ENCODE assay signal across 8 mouse cellular contexts in the genomic region with DNA sequence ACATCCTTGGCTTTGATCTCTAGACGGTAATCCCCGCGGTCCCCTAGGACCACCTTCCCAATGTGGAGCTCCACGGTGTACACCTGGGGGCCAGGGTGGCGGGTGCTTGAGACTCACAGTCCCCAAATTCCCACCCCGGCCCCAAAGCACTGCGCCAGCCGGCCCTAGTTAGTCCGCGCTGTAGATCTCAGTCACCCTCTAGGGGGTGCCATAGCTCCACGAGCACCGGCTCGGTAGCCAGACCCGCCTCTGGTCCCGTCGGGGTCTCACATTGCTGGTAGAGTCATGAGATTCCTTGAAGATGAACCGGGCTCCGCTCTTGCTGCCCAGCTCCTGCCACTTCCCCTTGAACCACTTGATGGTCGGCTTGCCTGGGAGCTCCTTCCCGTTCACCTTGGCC. TPM values are rescaled to one million over a fixed set of nuclear protein-coding genes. Genes with fewer than 3 reads are reported as not detected.
DNase-seq lines count a peak whose midpoint lies in the region; ATAC-seq and TF ChIP-seq lines count a peak whose summit lies in the region.

No protein-coding gene starts in this region.

- TF ChIP-seq CTCF in cerebellum, adult 2 months (IDR thresholded peaks at IDR 0.05; ENCODE audit: borderline replicate concordance, insufficient read depth, low read depth, low read length): peak; percentile 75
- peak; percentile 75 for TF ChIP-seq CTCF in forebrain, postnatal 0 days (IDR thresholded peaks at IDR 0.05; ENCODE audit: low read depth)

- H3ac ChIP-seq in myocyte (ENCODE audit: control insufficient read depth, insufficient read length): no peak overlapping the region

- DNase-seq in ovary, postnatal 10 days (ENCODE audit: low spot score): peak; percentile 35
- DNase-seq in ovary, adult 18-20 months (ENCODE audit: low spot score): no peak
- peak; percentile 62 to 74 for DNase-seq in cerebellum, adult 2 months
- peak; percentile 67 for DNase-seq in forebrain, postnatal 0 days
- DNase-seq in intestine, embryonic 14.5 days (ENCODE audit: low spot score): peak; percentile 73
- peak; percentile 81 for DNase-seq in thymus, postnatal 25 days

- no peaks in the 10 kb centered on the region for H3K27me3 ChIP-seq in cerebellum, adult 2 months (ENCODE audit: control insufficient read depth, insufficient read depth, low read length)
- H3K27me3 ChIP-seq in forebrain, postnatal 0 days (ENCODE audit: insufficient read depth, low read length): no peaks in the 10 kb centered on the region
- H3K27me3 ChIP-seq in intestine, embryonic 14.5 days (replicated peaks; ENCODE audit: control insufficient read depth, insufficient read depth, low read length): peaks cover 56% of the 10 kb centered on the region
- peaks cover 82% of the 10 kb centered on the region for H3K27me3 ChIP-seq in liver, embryonic 12.5 days (replicated peaks)
- peaks cover 8% of the 10 kb centered on the region for H3K27me3 ChIP-seq in myocyte (ENCODE audit: control insufficient read depth, insufficient read depth, insufficient read length)

- H3K36me3 ChIP-seq in forebrain, postnatal 0 days (ENCODE audit: insufficient read depth): no peaks in the 10 kb centered on the region
- H3K36me3 ChIP-seq in intestine, embryonic 14.5 days (ENCODE audit: control insufficient read depth, insufficient read depth, low read length): no peaks in the 10 kb centered on the region
- no peaks in the 10 kb centered on the region for H3K36me3 ChIP-seq in liver, embryonic 12.5 days
- no peaks in the 10 kb centered on the region for H3K36me3 ChIP-seq in myocyte (ENCODE audit: control insufficient read depth, insufficient read depth)

- TF ChIP-seq POLR2A in cerebellum, adult 2 months (IDR thresholded peaks at IDR 0.05; ENCODE audit: borderline replicate concordance, insufficient read depth, low read length): no peak
- no peak for TF ChIP-seq POLR2A in myocyte (IDR thresholded peaks at IDR 0.05; ENCODE audit: insufficient read length, low read depth)

- no peaks in the 10 kb centered on the region for H3K4me1 ChIP-seq in cerebellum, adult 2 months (ENCODE audit: control insufficient read depth, insufficient read depth, low read length)
- no peaks in the 10 kb centered on the region for H3K4me1 ChIP-seq in forebrain, postnatal 0 days (ENCODE audit: insufficient read depth)
- no peaks in the 10 kb centered on the region for H3K4me1 ChIP-seq in intestine, embryonic 14.5 days (replicated peaks; ENCODE audit: control insufficient read depth, insufficient read depth, low read length)
- 0 out of 2 replicates have a peak, but pooled peaks cover 3% of the 10 kb centered on the region for H3K4me1 ChIP-seq in liver, embryonic 12.5 days

- no peaks in the 10 kb centered on the region for H3K79me2 ChIP-seq in myocyte (ENCODE audit: control insufficient read depth, insufficient read depth)

- ATAC-seq in forebrain, postnatal 0 days: peak; percentile 74; the same call in 1 of the 2 replicates
- ATAC-seq in intestine, embryonic 14.5 days (replicated peaks; ENCODE audit: low FRiP score, low TSS enrichment, low read depth): peak; percentile 51
- ATAC-seq in liver, embryonic 12.5 days: no peak

- peak overlapping the region; percentile 16 for H3K4me3 ChIP-seq in cerebellum, adult 2 months (replicated peaks; ENCODE audit: insufficient read depth, low read depth, low read length)
- no peak overlapping the region for H3K4me3 ChIP-seq in forebrain, postnatal 0 days (ENCODE audit: low read depth, low read length)
- H3K4me3 ChIP-seq in intestine, embryonic 14.5 days (ENCODE audit: low read depth, low read length): no peak overlapping the region
- no peak overlapping the region for H3K4me3 ChIP-seq in liver, embryonic 12.5 days
- no peak overlapping the region for H3K4me3 ChIP-seq in myocyte

- H3K4me2 ChIP-seq in forebrain, postnatal 0 days (ENCODE audit: low read depth): peak overlapping the region; percentile 24; the same call in 1 of the 2 replicates
- peak overlapping the region; percentile 18; the same call in 1 of the 2 replicates for H3K4me2 ChIP-seq in intestine, embryonic 14.5 days (ENCODE audit: low read length)
- peak overlapping the region; percentile 9 for H3K4me2 ChIP-seq in liver, embryonic 12.5 days
- H3K4me2 ChIP-seq in myocyte (ENCODE audit: low read depth): peak overlapping the region; percentile 52

- no peak overlapping the region for H3K27ac ChIP-seq in cerebellum, adult 2 months (ENCODE audit: insufficient read depth, low read length)
- H3K27ac ChIP-seq in forebrain, postnatal 0 days (ENCODE audit: low read depth, low read length): no peak overlapping the region
- H3K27ac ChIP-seq in intestine, embryonic 14.5 days (ENCODE audit: low read depth): no peak overlapping the region
- H3K27ac ChIP-seq in liver, embryonic 12.5 days: no peak overlapping the region

- 3% methylated on average over 20 of the region's 20 CpGs for WGBS in cerebellum, adult 2 months
- WGBS in forebrain, postnatal 0 days: 4% methylated on average over 20 of the region's 20 CpGs
- 2% methylated on average over 20 of the region's 20 CpGs for WGBS in intestine, embryonic 14.5 days
- 4% methylated on average over 20 of the region's 20 CpGs for WGBS in liver, embryonic 12.5 days (ENCODE audit: insufficient replicate concordance)

- H3K9me3 ChIP-seq in forebrain, postnatal 0 days (ENCODE audit: low read length): no peaks in the 10 kb centered on the region
- H3K9me3 ChIP-seq in intestine, embryonic 14.5 days (ENCODE audit: control insufficient read depth, low read length): no peaks in the 10 kb centered on the region
- H3K9me3 ChIP-seq in liver, embryonic 12.5 days (replicated peaks): no peaks in the 10 kb centered on the region

- H3K9ac ChIP-seq in forebrain, postnatal 0 days: no peak overlapping the region
- H3K9ac ChIP-seq in intestine, embryonic 14.5 days (ENCODE audit: low read length): no peak overlapping the region
- H3K9ac ChIP-seq in liver, embryonic 12.5 days: no peak overlapping the region

TF ChIP-seq in myocyte, 11 proteins besides CTCF, POLR2A, EP300 and RAD21:
- no peak for TF ChIP-seq REST (IDR thresholded peaks at IDR 0.05; ENCODE audit: insufficient read depth, insufficient read length)
- no peak for TF ChIP-seq E2F4 (IDR thresholded peaks at IDR 0.05; ENCODE audit: insufficient read depth)
- no peak for TF ChIP-seq TCF12 (IDR thresholded peaks at IDR 0.05; ENCODE audit: insufficient read depth, poor library complexity, severe bottlenecking)
- TF ChIP-seq SRF (IDR thresholded peaks at IDR 0.05; ENCODE audit: control insufficient read depth, insufficient read length, low read depth): no peak
- no peak for TF ChIP-seq MYOD1 (IDR thresholded peaks at IDR 0.05; ENCODE audit: control insufficient read depth in 1 of 3, insufficient read length in 2 of 3, low read depth in 2 of 3)
- no peak for TF ChIP-seq MYOG (IDR thresholded peaks at IDR 0.05; ENCODE audit: control insufficient read depth in 1 of 3, insufficient read depth in 1 of 3, insufficient read length in 2 of 3, low read depth in 2 of 3)
- TF ChIP-seq CEBPB (IDR thresholded peaks at IDR 0.05; ENCODE audit: insufficient read depth, poor library complexity, severe bottlenecking): no peak
- TF ChIP-seq MAX (IDR thresholded peaks at IDR 0.05; ENCODE audit: low read depth): no peak
- no peak for TF ChIP-seq USF1 (IDR thresholded peaks at IDR 0.05; ENCODE audit: low read depth)
- TF ChIP-seq POLR2AphosphoS2 (IDR thresholded peaks at IDR 0.05; ENCODE audit: insufficient read length, low read depth): no peak
- TF ChIP-seq TCF3 (IDR thresholded peaks at IDR 0.05; ENCODE audit: insufficient read length, low read depth): no peak

RNA-seq across cellular contexts. Expression of a gene that starts 2.7 kb away (rescaled TPM):
- 0.14 and 0.18 TPM in 2 replicates for polyA plus RNA-seq in cerebellum, adult 2 months (2012; rRNA removed)
- total RNA-seq in forebrain, postnatal 0 days (2014; rRNA removed): 0.15 and 0.33 TPM in 2 replicates
- 0.15 and 0.29 TPM in 2 replicates for polyA plus RNA-seq in forebrain, postnatal 0 days (2015; fragmentation: Nextera tagmentation; extraction: Ambion mirVana)
- polyA plus RNA-seq in intestine, embryonic 14.5 days (2014; fragmentation: Nextera tagmentation; extraction: Ambion mirVana): 0.28 and 0.32 TPM in 2 replicates
- not detected in 2 replicates for polyA plus RNA-seq in liver, embryonic 12.5 days (2016; fragmentation: Nextera tagmentation; extraction: Ambion mirVana)
- 4.7 TPM for polyA plus RNA-seq in myocyte (2012; fragmentation: generic; extraction: Trizol)

RNA-seq across cellular contexts. Expression of a gene that starts 10.2 kb away (rescaled TPM):
- polyA plus RNA-seq in cerebellum, adult 2 months (2012; rRNA removed): 0.16 and 0.19 TPM in 2 replicates
- total RNA-seq in forebrain, postnatal 0 days (2014; rRNA removed): 0.05 TPM in 1 of 2 replicates, not detected in the other
- polyA plus RNA-seq in forebrain, postnatal 0 days (2015; fragmentation: Nextera tagmentation; extraction: Ambion mirVana): not detected in 2 replicates
- 0.12 and 0.20 TPM in 2 replicates for polyA plus RNA-seq in intestine, embryonic 14.5 days (2014; fragmentation: Nextera tagmentation; extraction: Ambion mirVana)
- polyA plus RNA-seq in liver, embryonic 12.5 days (2016; fragmentation: Nextera tagmentation; extraction: Ambion mirVana): 0.08 TPM in 1 of 2 replicates, not detected in the other
- polyA plus RNA-seq in myocyte (2012; fragmentation: generic; extraction: Trizol): 0.05 TPM

RNA-seq across cellular contexts. Expression of a gene that starts 25.3 kb away (rescaled TPM):
- polyA plus RNA-seq in cerebellum, adult 2 months (2012; rRNA removed): 32.6 and 34.0 TPM in 2 replicates
- total RNA-seq in forebrain, postnatal 0 days (2014; rRNA removed): 21.1 and 22.0 TPM in 2 replicates
- polyA plus RNA-seq in forebrain, postnatal 0 days (2015; fragmentation: Nextera tagmentation; extraction: Ambion mirVana): 23.1 and 27.2 TPM in 2 replicates
- 10.2 and 11.5 TPM in 2 replicates for polyA plus RNA-seq in intestine, embryonic 14.5 days (2014; fragmentation: Nextera tagmentation; extraction: Ambion mirVana)
- polyA plus RNA-seq in liver, embryonic 12.5 days (2016; fragmentation: Nextera tagmentation; extraction: Ambion mirVana): 2.8 and 3.3 TPM in 2 replicates
- polyA plus RNA-seq in myocyte (2012; fragmentation: generic; extraction: Trizol): 1.7 TPM

RNA-seq across cellular contexts. Expression of a gene that starts 25.4 kb away (rescaled TPM):
- 302 and 309 TPM in 2 replicates for polyA plus RNA-seq in cerebellum, adult 2 months (2012; rRNA removed)
- 212 and 238 TPM in 2 replicates for total RNA-seq in forebrain, postnatal 0 days (2014; rRNA removed)
- polyA plus RNA-seq in forebrain, postnatal 0 days (2015; fragmentation: Nextera tagmentation; extraction: Ambion mirVana): 168 and 171 TPM in 2 replicates
- 107 and 116 TPM in 2 replicates for polyA plus RNA-seq in intestine, embryonic 14.5 days (2014; fragmentation: Nextera tagmentation; extraction: Ambion mirVana)
- 70.6 and 74.8 TPM in 2 replicates for polyA plus RNA-seq in liver, embryonic 12.5 days (2016; fragmentation: Nextera tagmentation; extraction: Ambion mirVana)
- 98.2 TPM for polyA plus RNA-seq in myocyte (2012; fragmentation: generic; extraction: Trizol)

RNA-seq across cellular contexts. Expression of a gene that starts 26.9 kb away (rescaled TPM):
- 21.6 and 25.1 TPM in 2 replicates for polyA plus RNA-seq in cerebellum, adult 2 months (2012; rRNA removed)
- 14.1 and 16.2 TPM in 2 replicates for total RNA-seq in forebrain, postnatal 0 days (2014; rRNA removed)
- 14.2 and 14.3 TPM in 2 replicates for polyA plus RNA-seq in forebrain, postnatal 0 days (2015; fragmentation: Nextera tagmentation; extraction: Ambion mirVana)
- 74.7 and 75.2 TPM in 2 replicates for polyA plus RNA-seq in intestine, embryonic 14.5 days (2014; fragmentation: Nextera tagmentation; extraction: Ambion mirVana)
- polyA plus RNA-seq in liver, embryonic 12.5 days (2016; fragmentation: Nextera tagmentation; extraction: Ambion mirVana): 94.2 and 94.3 TPM in 2 replicates
- 23.9 TPM for polyA plus RNA-seq in myocyte (2012; fragmentation: generic; extraction: Trizol)
